Mouse (Mus musculus): Measurements from ENCODE around the gene Gucy2e. TPM values are rescaled to one million over a fixed set of nuclear protein-coding genes. Genes with fewer than 3 reads are reported as not detected.
A peak's percentile ranks its signal among the peaks of the same experiment; 100 is the strongest.

Gene Gucy2e
- total RNA-seq (2021) = under 1 TPM; 0.49 to 0.71 TPM

GRCm38 (mm10) chr11:69236926-69237260 is at the start of gene Gucy2e:
Gene Gucy2e, minus strand, starts transcription at chr11:69237036.
- no peak for DNase-seq (ENCODE audit: extremely low spot score in 1 of 2, low spot score in 2 of 2)
- intact Hi-C loops (cut with DNase I) = no loop called here

- DNase-seq (ENCODE audit: extremely low spot score in 1 of 2, low spot score in 2 of 2) = no peak
- intact Hi-C loops (cut with DNase I) = no loop called here
Measured at GRCm38 (mm10) chr11:69277267-69277666, 40.4 kb upstream of the Gucy2e start.

- DNase-seq (ENCODE audit: extremely low spot score in 1 of 2, low spot score in 2 of 2) = no peak
- intact Hi-C loops (cut with DNase I) = no loop called here
Measured at GRCm38 (mm10) chr11:69276081-69276480, 39.2 kb upstream of the Gucy2e start.

- intact Hi-C loops (cut with DNase I) = no loop called here
- no peak for DNase-seq (ENCODE audit: extremely low spot score in 1 of 2, low spot score in 2 of 2)
Measured at GRCm38 (mm10) chr11:69275650-69276049, 38.8 kb upstream of the Gucy2e start.

- peak; percentile 38 to 79 for DNase-seq (ENCODE audit: extremely low spot score in 1 of 2, low spot score in 2 of 2)
- intact Hi-C loops (cut with DNase I) = loop anchor here (5.0 kb wide), 1 partner anchor 50 kb away; the partner anchor contains the start of genes Cntrob and Trappc1
Measured at GRCm38 (mm10) chr11:69272122-69272740, 35.4 kb upstream of the Gucy2e start.

- DNase-seq (ENCODE audit: extremely low spot score in 1 of 2, low spot score in 2 of 2) = peak; percentile 66 to 78
- intact Hi-C loops (cut with DNase I) = loop anchor here (2.0 kb wide), 1 partner anchor 117 kb away; no protein-coding TSS in a partner anchor
Measured at GRCm38 (mm10) chr11:69269575-69269974, 32.7 kb upstream of the Gucy2e start.

- intact Hi-C loops (cut with DNase I) = loop anchor here (2.0 kb wide), 1 partner anchor 119 kb away; no protein-coding TSS in a partner anchor
- no peak for DNase-seq (ENCODE audit: extremely low spot score in 1 of 2, low spot score in 2 of 2)
Measured at GRCm38 (mm10) chr11:69268100-69268499, 31.3 kb upstream of the Gucy2e start.

- intact Hi-C loops (cut with DNase I) = no loop called here
- no peak for DNase-seq (ENCODE audit: extremely low spot score in 1 of 2, low spot score in 2 of 2)
Measured at GRCm38 (mm10) chr11:69267341-69267740, 30.5 kb upstream of the Gucy2e start.

GRCm38 (mm10) chr11:69266253-69266652 is 29.4 kb upstream of the Gucy2e start:
- intact Hi-C loops (cut with DNase I) = no loop called here
- DNase-seq (ENCODE audit: extremely low spot score in 1 of 2, low spot score in 2 of 2) = peak; percentile 88

- no peak for DNase-seq (ENCODE audit: extremely low spot score in 1 of 2, low spot score in 2 of 2)
- intact Hi-C loops (cut with DNase I) = no loop called here
Measured at GRCm38 (mm10) chr11:69265410-69265809, 28.6 kb upstream of the Gucy2e start.

GRCm38 (mm10) chr11:69264276-69264675 is 27.4 kb upstream of the Gucy2e start:
- intact Hi-C loops (cut with DNase I) = no loop called here
- DNase-seq (ENCODE audit: extremely low spot score in 1 of 2, low spot score in 2 of 2) = no peak

GRCm38 (mm10) chr11:69260111-69260510 is 23.3 kb upstream of the Gucy2e start:
- DNase-seq (ENCODE audit: extremely low spot score in 1 of 2, low spot score in 2 of 2) = no peak
- intact Hi-C loops (cut with DNase I) = no loop called here

GRCm38 (mm10) chr11:69258287-69258686 is 21.5 kb upstream of the Gucy2e start:
- intact Hi-C loops (cut with DNase I) = loop anchor here (5.0 kb wide), 1 partner anchor 129 kb away; no protein-coding TSS in a partner anchor
- peak in 1 of 2 experiments; percentile 56 for DNase-seq (ENCODE audit: extremely low spot score in 1 of 2, low spot score in 2 of 2)

GRCm38 (mm10) chr11:69257807-69258206 is 21.0 kb upstream of the Gucy2e start:
- DNase-seq (ENCODE audit: extremely low spot score in 1 of 2, low spot score in 2 of 2) = peak in 1 of 2 experiments; percentile 59
- intact Hi-C loops (cut with DNase I) = loop anchor here (2.0 to 5.0 kb wide), 2 partner anchors 129 to 255 kb away; no protein-coding TSS in a partner anchor

- DNase-seq (ENCODE audit: extremely low spot score in 1 of 2, low spot score in 2 of 2) = no peak
- intact Hi-C loops (cut with DNase I) = loop anchor here (2.0 to 5.0 kb wide), 2 partner anchors 130 to 256 kb away; no protein-coding TSS in a partner anchor
Measured at GRCm38 (mm10) chr11:69257072-69257471, 20.2 kb upstream of the Gucy2e start.

- intact Hi-C loops (cut with DNase I) = loop anchor here (5.0 kb wide), 1 partner anchor 132 kb away; no protein-coding TSS in a partner anchor
Measured at GRCm38 (mm10) chr11:69254808-69255207, 18.0 kb upstream of the Gucy2e start.

GRCm38 (mm10) chr11:69253131-69253530 is 16.3 kb upstream of the Gucy2e start:
- intact Hi-C loops (cut with DNase I) = no loop called here
- no peak for DNase-seq (ENCODE audit: extremely low spot score in 1 of 2, low spot score in 2 of 2)

More at GRCm38 (mm10) chr11:69254808-69255207, 18.0 kb upstream of the Gucy2e start:
- DNase-seq (ENCODE audit: extremely low spot score in 1 of 2, low spot score in 2 of 2) = no peak

GRCm38 (mm10) chr11:69251953-69252352 is 15.1 kb upstream of the Gucy2e start:
- no peak for DNase-seq (ENCODE audit: extremely low spot score in 1 of 2, low spot score in 2 of 2)
- intact Hi-C loops (cut with DNase I) = no loop called here

- DNase-seq (ENCODE audit: extremely low spot score in 1 of 2, low spot score in 2 of 2) = no peak
- intact Hi-C loops (cut with DNase I) = no loop called here
Measured at GRCm38 (mm10) chr11:69251135-69251842, 14.5 kb upstream of the Gucy2e start.

- intact Hi-C loops (cut with DNase I) = no loop called here
- DNase-seq (ENCODE audit: extremely low spot score in 1 of 2, low spot score in 2 of 2) = no peak
Measured at GRCm38 (mm10) chr11:69250106-69250505, 13.3 kb upstream of the Gucy2e start.
